In genomic region chr16:28446334-28447113, GRCm38 (mm10) we compare ENCODE assay signal across 8 mouse cellular contexts.
DNase-seq lines count a peak whose midpoint lies in the region; ATAC-seq lines count a peak whose summit lies in the region.

No protein-coding gene starts in this region.

- H3K27me3 ChIP-seq in heart, embryonic 15.5 days: peaks cover 66% of the 10 kb centered on the region

- no peak overlapping the region for H3K27ac ChIP-seq in heart, embryonic 15.5 days

- H3K4me3 ChIP-seq in heart, embryonic 15.5 days: peak overlapping the region; percentile 70

- H3K9me3 ChIP-seq in heart, embryonic 15.5 days (replicated peaks): no peaks in the 10 kb centered on the region

- peak; percentile 19 for DNase-seq in thymus, postnatal 4 days
- no peak for DNase-seq in thymus, postnatal 36 days
- DNase-seq in embryo, embryonic 11.5 days (ENCODE audit: low read depth, low spot score): peak; percentile 9
- DNase-seq in layer of hippocampus, postnatal 10 days (ENCODE audit: low spot score in 2 of 2): peak; percentile 64 to 76
- DNase-seq in lung, postnatal 4 days: peak; percentile 14 to 52
- DNase-seq in right cerebral cortex, postnatal 36 days (ENCODE audit: low spot score in 2 of 2): peak; percentile 36 to 37
- DNase-seq in c-Kit-positive CD71-positive TER-119-positive erythroid progenitor cells, embryonic 14.5 days (ENCODE audit: low spot score): no peak

- peak; percentile 67 for ATAC-seq in heart, embryonic 15.5 days (replicated peaks; ENCODE audit: insufficient number of reproducible peaks, insufficient read depth, low FRiP score, low read depth)

- H3K9ac ChIP-seq in heart, embryonic 15.5 days: peak overlapping the region; percentile 52

- H3K4me2 ChIP-seq in heart, embryonic 15.5 days: peak overlapping the region; percentile 100

- peaks cover 22% of the 10 kb centered on the region for H3K4me1 ChIP-seq in heart, embryonic 15.5 days (replicated peaks)

- H3K36me3 ChIP-seq in heart, embryonic 15.5 days: no peaks in the 10 kb centered on the region

- WGBS in heart, embryonic 15.5 days: under 1% methylated on average over 82 of the region's 82 CpGs

Comparison
In these comparisons a context has a peak if more than half of its experiments do, and no peak if none do; other contexts are left out.
1. DNase-seq: peak in thymus, postnatal 4 days (single experiment), embryo, embryonic 11.5 days (single experiment), layer of hippocampus, postnatal 10 days (2 of 2), lung, postnatal 4 days (2 of 2) and right cerebral cortex, postnatal 36 days (2 of 2); none in thymus, postnatal 36 days (0 of 2) and c-Kit-positive CD71-positive TER-119-positive erythroid progenitor cells, embryonic 14.5 days (single experiment).